In genomic region chr4:140247006-140248003, GRCm38 (mm10) we compare ENCODE assay signal across 10 mouse cellular contexts. TPM values are rescaled to one million over a fixed set of nuclear protein-coding genes. Genes with fewer than 3 reads are reported as not detected.
DNase-seq lines count a peak whose midpoint lies in the region; ATAC-seq and TF ChIP-seq lines count a peak whose summit lies in the region.
"Had no signal": no experiment of that assay in that cellular context is flagged by ENCODE, and none has a peak within 500 bp of the region (broad histone marks: within the 10 kb centered on the region; RNA-seq: fewer than 3 reads in every experiment).

No protein-coding gene starts in this region.

- H3K27me3 ChIP-seq in cerebellum, adult 2 months (ENCODE audit: control insufficient read depth, insufficient read depth, low read length), result no peaks in the 10 kb centered on the region
- peaks cover 16% of the 10 kb centered on the region for H3K27me3 ChIP-seq in hindbrain, embryonic 16.5 days (replicated peaks; ENCODE audit: control insufficient read depth, insufficient read depth, low read length)
- H3K27me3 ChIP-seq in neural tube, embryonic 15.5 days (replicated peaks), result peaks cover 43% of the 10 kb centered on the region

- 24% methylated on average over 28 of the region's 28 CpGs for WGBS in cerebellum, adult 2 months
- 8% methylated on average over 28 of the region's 28 CpGs for WGBS in hindbrain, embryonic 16.5 days
- WGBS in neural tube, embryonic 15.5 days, result 9% methylated on average over 27 of the region's 28 CpGs

- intact Hi-C loops in left cerebral cortex, postnatal 4 days (cut with DNase I), result loop anchor here (5.0 to 10.0 kb wide), 3 partner anchors 130 to 375 kb away; no protein-coding TSS in a partner anchor

- peak overlapping the region; percentile 95 for H3K4me3 ChIP-seq in cerebellum, adult 2 months (replicated peaks; ENCODE audit: insufficient read depth, low read depth, low read length)
- peak overlapping the region; percentile 77 for H3K4me3 ChIP-seq in hindbrain, embryonic 16.5 days (ENCODE audit: low read length)
- peak overlapping the region; percentile 66 for H3K4me3 ChIP-seq in neural tube, embryonic 15.5 days (replicated peaks)

- H3K9ac ChIP-seq in hindbrain, embryonic 16.5 days (ENCODE audit: low read depth, low read length), result peak overlapping the region; percentile 85
- peak overlapping the region; percentile 94 for H3K9ac ChIP-seq in neural tube, embryonic 15.5 days (replicated peaks)

- H3K36me3 ChIP-seq in hindbrain, embryonic 16.5 days (ENCODE audit: control insufficient read depth, insufficient read depth, low read length), result no peaks in the 10 kb centered on the region
- no peaks in the 10 kb centered on the region for H3K36me3 ChIP-seq in neural tube, embryonic 15.5 days

- H3K27ac ChIP-seq in cerebellum, adult 2 months (ENCODE audit: insufficient read depth, low read length), result peak overlapping the region; percentile 14; the same call in 1 of the 2 replicates
- H3K27ac ChIP-seq in hindbrain, embryonic 16.5 days (ENCODE audit: low read depth, low read length), result peak overlapping the region; percentile 85
- H3K27ac ChIP-seq in neural tube, embryonic 15.5 days (replicated peaks), result peak overlapping the region; percentile 70

- TF ChIP-seq POLR2A in cerebellum, adult 2 months (IDR thresholded peaks at IDR 0.05; ENCODE audit: borderline replicate concordance, insufficient read depth, low read length), result no peak

- no peaks in the 10 kb centered on the region for H3K9me3 ChIP-seq in hindbrain, embryonic 16.5 days (ENCODE audit: control insufficient read depth, low read length)
- H3K9me3 ChIP-seq in neural tube, embryonic 15.5 days (replicated peaks), result no peaks in the 10 kb centered on the region

- no peak; the same call in 1 of the 2 replicates for ATAC-seq in hindbrain, embryonic 16.5 days
- ATAC-seq in neural tube, embryonic 15.5 days (ENCODE audit: low FRiP score), result no peak
- no peak for ATAC-seq in monocyte, adult 5-6 weeks (replicated peaks; ENCODE audit: insufficient number of reproducible peaks, low FRiP score, low TSS enrichment, poor library complexity, severe bottlenecking)

- TF ChIP-seq CTCF in cerebellum, adult 2 months (IDR thresholded peaks at IDR 0.05; ENCODE audit: borderline replicate concordance, insufficient read depth, low read depth, low read length), result no peak

- H3K4me2 ChIP-seq in hindbrain, embryonic 16.5 days (ENCODE audit: low read length), result peak overlapping the region; percentile 80
- peak overlapping the region; percentile 75 for H3K4me2 ChIP-seq in neural tube, embryonic 15.5 days

- peaks cover 17% of the 10 kb centered on the region for H3K4me1 ChIP-seq in cerebellum, adult 2 months (ENCODE audit: control insufficient read depth, insufficient read depth, low read length)
- H3K4me1 ChIP-seq in hindbrain, embryonic 16.5 days (ENCODE audit: control insufficient read depth, insufficient read depth, low read depth, low read length), result peaks cover 30% of the 10 kb centered on the region
- H3K4me1 ChIP-seq in neural tube, embryonic 15.5 days, result peaks cover 61% of the 10 kb centered on the region

- DNase-seq in cerebellum, adult 2 months, result peak in 1 of 2 experiments; percentile 54
- no peak for DNase-seq in cerebellum, adult 9-10 months
- peak; percentile 60 for DNase-seq in left cerebral cortex, postnatal 4 days
- no peak for DNase-seq in left cerebral cortex, adult 18-20 months (ENCODE audit: low spot score in 2 of 2)
- no peak for DNase-seq in kidney, postnatal 10 days
- DNase-seq: layer of hippocampus, adult 9-11 months; lung, postnatal 14 days had no signal

RNA-seq across cellular contexts. Expression of gene Igsf21, which starts 0.7 kb away (rescaled TPM):
- 55.2 and 63.4 TPM in 2 replicates for polyA plus RNA-seq in cerebellum, adult 2 months (2012; rRNA removed)
- total RNA-seq in left cerebral cortex, postnatal 4 days (2021), result 100 to 1,000 TPM; 104 to 114 TPM
- total RNA-seq in left cerebral cortex, adult 18-20 months (2021), result 10 to 100 TPM; 55.4 to 72.1 TPM
- 102 and 109 TPM in 2 replicates for polyA plus RNA-seq in hindbrain, embryonic 16.5 days (2015; fragmentation: Nextera tagmentation; extraction: Ambion mirVana)
- polyA plus RNA-seq in neural tube, embryonic 15.5 days (2015; fragmentation: Nextera tagmentation; extraction: Ambion mirVana), result 99.6 and 116 TPM in 2 replicates
- not detected in 3 replicates for total RNA-seq in monocyte, adult 5-6 weeks (2017)

Comparison
In these comparisons a context has a peak if more than half of its experiments do, and no peak if none do; other contexts are left out.
1. H3K27ac ChIP-seq: peak in every context shown above with its lines; median percentile 85 in hindbrain, embryonic 16.5 days; 70 in neural tube, embryonic 15.5 days; 14 in cerebellum, adult 2 months.
2. RNA of gene Igsf21, which starts 0.7 kb away (total RNA-seq): 104 to 114 TPM in left cerebral cortex, postnatal 4 days and 55.4 to 72.1 TPM in left cerebral cortex, adult 18-20 months; not detected in monocyte, adult 5-6 weeks; every median in the first group is over 10 times any median in the second.
3. Peak in every context shown above with its lines, with median percentiles within 50 percentile points of each other: H3K4me3 ChIP-seq.